Mouse (Mus musculus) duodenum, adult 2 months (tissue): ENCODE measurements around the gene Iyd. TPM values are rescaled to one million over a fixed set of nuclear protein-coding genes. Genes with fewer than 3 reads are reported as not detected.

Source experiments
- polyA plus RNA-seq: library from polyadenylated mRNA; depleted of rRNA; stranded (reverse); fragments of >200 nt; gene quantifications from 2 replicates; pipeline ENCODE4 v1.2.3, GENCODE M21; 2012; ENCODE audit warnings: low replicate concordance; rRNA removed

The Iyd gene
- polyA plus RNA-seq, result 9.0 and 11.1 TPM in 2 replicates

GRCm38 (mm10) chr10:3540003-3540827 lies at the start of gene Iyd:
TSS of gene Iyd (plus strand) at chr10:3540240.

Other genes with a start within 250 kb of the Iyd start
- 0.42 and 0.43 TPM in 2 replicates for gene Ppp1r14c, start 174.2 kb upstream of the Iyd start, polyA plus RNA-seq
- gene Plekhg1, start 200.1 kb downstream of the Iyd start, polyA plus RNA-seq, result 0.34 and 1.3 TPM in 2 replicates